Mouse (Mus musculus) left cerebral cortex, adult 11 months (tissue): Measurements from ENCODE around the gene Elac2.

Experiments
- DNase-seq: peaks from one replicate; pipeline ENCODE4 v3.0.0; 2022; ENCODE audit warnings: low spot score

The Elac2 gene

GRCm38 (mm10) chr11:64978720-64979488 is at the start of gene Elac2:
TSS of gene Elac2 (plus strand) at chr11:64979038.
- DNase-seq = peak; percentile 97

DNA sequence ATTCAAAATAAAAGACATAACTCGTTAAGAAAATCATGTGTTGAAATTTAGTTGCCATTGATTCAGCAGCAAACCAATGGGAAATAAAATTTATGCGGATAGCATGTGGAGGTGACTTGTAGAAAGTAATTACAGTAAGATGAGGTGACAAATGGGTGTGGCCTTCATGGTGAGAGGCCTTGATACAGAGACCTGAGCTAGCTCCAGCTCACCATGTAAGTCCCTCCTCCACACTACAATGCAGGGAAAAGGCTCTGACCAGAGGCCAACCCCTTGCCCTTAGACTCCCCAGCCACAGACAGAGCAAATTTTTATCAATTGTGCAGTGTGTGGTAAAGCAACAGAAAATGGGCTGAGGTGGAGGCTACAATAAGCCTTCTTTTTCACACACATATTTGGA is 49.7 kb upstream of the Elac2 start:
- DNase-seq = no peak

- no peak for DNase-seq
These were observed 47.6 kb upstream of the Elac2 start for GRCm38 (mm10) chr11:64931060-64931770.

DNA sequence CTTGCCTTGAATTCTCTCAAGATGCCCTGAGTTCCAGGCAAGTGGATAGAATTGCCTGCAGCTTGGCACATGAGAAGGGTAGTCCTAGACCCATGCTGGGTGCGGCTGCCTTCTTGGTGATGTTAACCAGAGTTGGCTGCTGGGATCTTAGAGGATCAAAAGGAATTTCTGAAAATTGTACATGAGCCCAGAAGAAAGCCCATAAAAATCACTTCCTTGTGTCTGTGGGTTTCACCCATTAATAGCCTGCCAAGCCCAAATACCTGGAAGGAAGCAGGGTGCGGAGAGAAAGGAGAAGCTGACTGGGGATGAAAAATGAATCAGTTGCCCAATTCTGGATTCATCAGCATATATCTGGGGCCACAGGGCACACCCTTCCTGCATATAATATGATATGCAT is 41.6 kb upstream of the Elac2 start:
- DNase-seq = no peak

DNA sequence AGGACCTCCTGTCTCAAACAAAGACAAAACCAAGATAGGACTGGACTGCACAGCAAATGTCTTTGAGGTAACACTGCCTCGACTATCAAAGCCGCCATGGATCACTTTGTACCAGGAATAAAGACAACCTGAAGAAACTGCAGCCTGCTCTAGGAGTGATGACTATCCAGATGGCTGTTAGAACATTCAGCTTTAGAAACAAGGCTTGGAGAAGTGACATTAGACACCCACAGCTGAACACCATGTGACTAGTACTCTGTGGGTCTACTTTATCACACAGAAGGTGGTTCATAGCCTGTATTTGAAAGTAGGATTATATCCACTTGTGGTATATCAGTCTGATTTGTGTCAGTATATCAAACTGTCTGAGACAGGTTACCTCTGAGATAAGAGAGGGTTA is 37.6 kb upstream of the Elac2 start:
- DNase-seq = no peak

GRCm38 (mm10) chr11:64949782-64950181 is 29.1 kb upstream of the Elac2 start:
- DNase-seq = no peak

DNA sequence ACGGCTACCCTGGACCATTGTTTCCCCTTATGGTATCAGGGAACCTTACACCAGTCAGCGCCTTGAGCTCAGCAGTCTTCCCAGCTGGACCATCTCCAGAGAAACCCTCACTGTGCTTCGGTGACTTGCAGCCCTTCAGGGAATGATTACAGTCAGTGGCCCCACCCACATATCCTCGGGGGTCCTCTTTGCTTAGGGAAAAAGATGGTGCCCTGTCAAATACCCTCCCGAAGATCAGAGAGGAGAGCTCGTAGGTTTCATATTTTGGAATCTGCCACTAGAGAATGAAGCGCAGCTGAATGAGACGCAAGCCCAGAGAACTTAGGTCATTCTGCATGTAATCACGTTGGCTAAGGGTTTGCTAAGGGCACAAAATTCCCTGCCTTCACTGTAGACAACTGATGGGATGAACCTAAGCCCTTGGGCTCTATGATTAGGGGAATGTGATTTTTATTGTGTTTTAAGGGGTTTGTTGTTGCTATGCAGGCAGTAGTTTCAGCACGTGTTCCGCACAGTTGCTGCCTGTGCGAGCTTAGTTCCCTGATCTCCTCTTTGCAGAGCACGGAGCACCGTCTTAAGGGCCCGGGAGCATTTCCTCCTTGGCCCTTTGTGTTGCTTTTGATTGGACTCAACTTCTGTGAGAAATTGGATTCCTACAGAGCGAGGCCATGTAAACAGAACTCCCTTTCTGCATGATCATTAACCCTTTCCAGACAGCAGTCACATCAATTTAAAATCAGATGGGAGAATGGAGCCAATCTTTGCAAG is 21.7 kb upstream of the Elac2 start:
- no peak for DNase-seq

- DNase-seq = no peak
These were observed 16.2 kb upstream of the Elac2 start for GRCm38 (mm10) chr11:64962629-64963028.

DNA sequence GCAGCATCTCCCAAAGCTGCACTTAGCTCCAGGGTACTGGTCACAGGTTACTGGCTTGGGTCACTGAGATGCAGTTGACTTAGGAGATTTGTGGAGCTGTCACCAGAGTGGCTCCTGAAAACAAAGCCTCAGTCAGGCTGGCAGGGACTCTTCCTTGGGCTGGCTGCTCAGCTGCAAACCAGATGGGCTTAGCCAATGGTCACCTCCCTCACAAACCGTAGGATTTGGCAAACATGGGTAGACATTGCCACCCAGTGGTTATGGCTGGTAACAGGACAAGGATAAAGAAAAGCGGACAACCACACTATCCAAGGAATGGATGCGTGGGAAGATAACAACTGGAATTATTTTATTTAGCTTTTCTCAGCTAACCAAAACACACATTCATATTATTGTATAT is 10.3 kb upstream of the Elac2 start:
- DNase-seq = peak; percentile 47

DNA sequence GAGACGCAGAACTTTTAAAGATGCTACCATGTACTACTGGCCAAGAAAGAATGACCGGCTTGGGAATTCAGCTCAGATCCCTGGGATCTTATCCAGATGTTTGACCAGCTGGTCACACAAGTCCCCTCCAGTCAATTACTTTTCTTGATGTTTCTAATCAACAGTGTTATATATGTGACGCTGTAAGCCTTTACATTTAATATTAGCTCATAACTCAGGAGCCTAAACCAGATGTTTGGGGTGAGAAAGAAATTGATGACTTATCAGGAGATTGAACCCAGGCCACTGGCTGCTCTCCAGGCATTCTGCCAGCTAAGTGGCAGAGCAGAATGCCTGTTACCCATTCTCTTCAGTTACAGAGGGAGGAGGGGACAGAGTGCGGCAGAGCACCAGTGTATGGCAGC is 9.9 kb upstream of the Elac2 start:
- DNase-seq = no peak

DNA sequence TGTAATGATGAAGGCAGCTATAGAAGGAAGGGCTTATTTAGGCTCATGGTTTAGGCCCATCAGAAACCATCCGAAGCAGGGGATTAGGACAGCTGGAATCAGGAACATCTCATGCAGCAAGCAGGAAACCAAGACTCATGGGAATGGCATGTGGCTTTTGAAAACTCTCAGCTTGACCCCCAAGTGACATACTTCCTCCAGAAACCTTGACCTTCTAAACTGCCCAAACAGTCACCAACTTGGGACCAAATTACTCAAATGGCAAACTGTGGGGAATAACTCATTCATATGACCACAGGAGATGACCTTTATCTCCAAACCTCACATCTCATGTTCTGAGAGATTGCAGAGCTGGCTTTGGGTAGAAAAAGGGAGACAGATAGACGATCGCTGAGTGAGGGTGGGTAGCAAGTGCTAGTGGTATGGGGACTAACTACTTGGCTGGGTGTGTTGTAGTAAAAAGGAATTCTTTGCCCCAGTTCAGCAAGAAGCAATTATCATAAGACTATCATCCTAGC is 7.3 kb upstream of the Elac2 start:
- DNase-seq = no peak

DNA sequence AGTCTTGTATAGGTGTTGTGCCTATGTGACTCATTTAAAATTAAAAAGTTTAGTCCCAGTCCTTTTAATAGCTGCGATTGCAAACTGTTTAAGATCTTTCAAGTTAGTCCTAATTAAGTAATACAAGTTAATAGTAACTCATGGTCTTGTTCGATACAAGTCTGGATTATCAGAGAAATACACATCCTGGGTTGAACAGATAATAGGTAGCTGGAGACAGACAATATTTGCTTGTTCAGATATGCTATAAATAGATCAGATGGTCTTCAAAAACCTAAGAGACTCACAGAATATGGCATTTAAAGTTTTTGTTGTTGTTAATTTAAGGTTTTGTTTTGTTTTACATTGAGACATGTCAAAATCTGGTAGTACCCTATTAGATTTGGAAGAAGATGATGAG is 6.4 kb upstream of the Elac2 start:
- no peak for DNase-seq

- no peak for DNase-seq
These were observed 629 bp downstream of the Elac2 start for GRCm38 (mm10) chr11:64979489-64979845.

- no peak for DNase-seq
These were observed 9.7 kb downstream of the Elac2 start for GRCm38 (mm10) chr11:64988556-64988955.

DNA sequence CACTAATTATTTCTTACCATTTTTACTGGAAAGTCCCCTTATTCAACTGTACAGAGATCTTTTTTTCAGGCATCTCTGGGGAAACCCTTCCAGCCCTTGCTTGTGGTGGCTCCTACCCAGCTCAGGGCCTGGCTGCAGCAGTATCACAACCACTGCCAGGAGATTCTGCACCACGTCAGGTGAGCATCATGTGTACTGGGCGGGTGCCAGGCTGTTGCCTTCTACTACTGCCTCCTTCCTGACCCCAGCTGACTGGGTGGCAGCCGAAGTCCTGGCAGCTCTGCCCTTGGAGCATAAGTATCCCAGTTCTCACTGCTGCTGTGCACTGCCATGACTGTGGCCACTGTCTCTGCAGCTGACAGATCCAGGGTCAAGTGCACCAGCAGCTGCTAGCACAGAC is 19.6 kb downstream of the Elac2 start:
- DNase-seq = no peak

DNA sequence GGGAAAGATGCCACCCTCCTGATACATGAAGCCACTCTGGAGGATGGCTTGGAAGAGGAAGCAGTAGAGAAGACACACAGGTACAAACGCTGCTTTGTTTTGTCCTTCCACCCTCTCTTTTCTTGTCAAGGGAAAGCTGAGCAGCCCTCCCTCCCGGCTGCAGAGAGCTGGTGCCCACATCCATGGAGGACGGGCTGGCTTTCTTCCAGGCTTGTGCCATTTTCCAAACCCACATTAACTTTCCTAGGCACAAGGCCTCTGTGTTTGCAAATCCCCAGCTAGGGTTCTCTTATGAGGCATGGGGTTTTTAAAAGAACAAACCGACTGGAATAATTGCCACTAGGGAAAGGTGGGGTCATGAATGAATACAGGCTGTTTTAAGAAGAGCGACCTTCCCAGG is 20.8 kb downstream of the Elac2 start:
- no peak for DNase-seq

DNA sequence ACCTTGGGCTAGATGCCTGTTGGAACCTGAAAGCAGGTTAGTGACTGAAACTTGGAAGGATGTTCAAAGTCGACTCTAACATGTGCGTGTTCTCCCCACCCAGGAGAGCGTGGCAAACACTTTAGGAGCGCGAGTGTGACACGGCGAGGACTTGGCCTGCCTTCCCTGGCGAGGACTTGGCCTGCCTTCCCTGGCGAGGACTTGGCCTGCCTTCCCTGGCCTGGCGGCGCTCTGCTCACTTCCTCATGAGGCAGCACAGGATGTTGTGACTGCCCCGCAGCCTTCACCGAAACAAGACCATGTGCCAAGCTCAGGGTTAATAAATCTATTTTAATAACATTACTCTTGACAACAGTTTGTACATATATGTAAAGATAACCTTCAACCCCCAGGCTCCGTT is 22.9 kb downstream of the Elac2 start:
- DNase-seq = no peak

DNA sequence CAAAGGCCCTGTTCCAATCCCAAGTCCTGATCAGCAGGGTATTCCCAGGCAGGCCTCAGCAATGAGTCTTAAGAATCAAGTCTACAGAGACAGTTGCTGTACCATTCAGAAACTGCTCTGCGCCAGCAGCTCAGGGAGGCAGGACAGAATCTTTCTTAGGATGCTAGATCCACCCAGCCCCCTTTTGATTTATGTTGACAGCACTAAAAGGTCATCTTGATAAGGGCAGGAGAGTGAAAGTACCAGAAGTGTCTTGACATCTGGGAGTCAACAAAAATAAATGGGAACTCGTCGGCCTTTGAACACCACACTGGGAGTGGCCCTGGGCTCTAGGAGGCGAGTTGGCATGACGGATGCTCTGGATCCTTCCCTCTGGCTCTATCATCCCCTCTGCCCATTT is 24.8 kb downstream of the Elac2 start:
- DNase-seq = no peak

- DNase-seq = no peak
These were observed 26.0 kb downstream of the Elac2 start for GRCm38 (mm10) chr11:65004836-65005235.

DNA sequence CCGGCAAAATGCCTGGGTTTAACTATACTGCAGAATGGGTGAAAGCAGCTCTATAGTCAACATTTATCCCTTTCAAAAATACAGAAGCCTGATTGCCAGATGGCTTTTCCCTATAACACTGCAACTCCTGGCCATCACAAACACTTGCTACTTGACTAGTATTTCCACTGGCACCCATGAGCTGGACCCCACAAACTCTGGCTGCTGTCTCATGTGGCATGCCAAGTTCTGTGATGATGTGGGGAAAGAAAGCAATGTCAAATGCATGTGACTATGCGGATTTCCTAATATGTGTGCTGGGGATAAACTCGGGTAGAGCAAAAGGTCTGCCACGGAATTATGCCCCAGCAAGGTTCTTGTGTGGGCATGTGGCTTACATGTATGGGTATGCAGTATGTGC is 27.2 kb downstream of the Elac2 start:
- DNase-seq = no peak

GRCm38 (mm10) chr11:65013906-65014305 is 35.1 kb downstream of the Elac2 start:
- no peak for DNase-seq

DNA sequence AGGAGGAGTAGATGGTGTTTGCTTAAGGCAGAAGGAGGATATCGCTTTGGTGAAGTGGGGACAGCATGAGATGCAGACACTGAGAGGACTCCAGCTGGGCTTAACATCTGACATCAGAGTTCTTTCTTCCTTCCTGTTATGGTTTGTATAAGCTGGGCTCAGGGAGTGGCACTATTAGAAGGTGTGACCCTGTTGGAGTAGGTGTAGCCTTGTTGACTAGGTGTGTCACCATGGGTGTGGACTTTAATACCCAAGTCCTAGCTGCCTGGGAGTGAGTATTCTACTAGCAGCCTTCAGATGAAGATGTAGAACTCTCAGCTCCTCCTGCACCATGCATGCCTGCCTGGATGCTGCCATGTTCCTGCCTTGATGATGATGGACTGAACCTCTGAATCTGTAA is 37.9 kb downstream of the Elac2 start:
- no peak for DNase-seq

- no peak for DNase-seq
These were observed 41.9 kb downstream of the Elac2 start for GRCm38 (mm10) chr11:65020744-65021143.
